Mouse (Mus musculus): ENCODE results near the gene Slc22a17.
A peak's percentile ranks its signal among the peaks of the same experiment; 100 is the strongest.
"Not testable (repeated sequence)": the region's sequence is repeated elsewhere in the genome, so short reads cannot be mapped to it uniquely, and the experiment has no call there.

Gene Slc22a17

GRCm38 (mm10) chr14:54912886-54913285 is at the start of gene Slc22a17:
Slc22a17 (minus strand) TSS chr14:54913132.
- peak; percentile 51 to 58 for DNase-seq

GRCm38 (mm10) chr14:54962714-54963113 is 49.8 kb upstream of the Slc22a17 start:
- no peak for DNase-seq

- no peak for DNase-seq
These were observed 48.6 kb upstream of the Slc22a17 start for GRCm38 (mm10) chr14:54961487-54961886.

DNA sequence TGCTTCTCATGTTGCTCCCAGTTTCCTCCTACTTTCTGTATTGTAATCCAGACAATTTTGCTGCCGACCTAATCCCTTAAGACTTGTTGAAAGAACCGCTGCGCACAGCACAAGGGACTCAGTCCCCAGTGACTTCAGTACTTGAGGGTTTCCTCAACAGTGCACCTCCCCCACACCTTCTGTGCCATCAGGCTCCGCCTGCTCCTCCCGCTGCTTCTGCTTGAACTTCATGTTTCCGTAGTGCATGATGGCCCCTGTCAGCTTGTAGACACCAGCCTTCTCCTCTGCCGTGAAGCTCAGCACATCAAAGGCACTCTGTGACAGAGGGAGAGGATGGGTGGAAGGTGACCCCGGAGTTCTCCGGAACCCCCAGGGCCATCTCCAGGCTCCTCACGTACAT is 47.8 kb upstream of the Slc22a17 start:
- peak; percentile 13 to 19 for DNase-seq

DNA sequence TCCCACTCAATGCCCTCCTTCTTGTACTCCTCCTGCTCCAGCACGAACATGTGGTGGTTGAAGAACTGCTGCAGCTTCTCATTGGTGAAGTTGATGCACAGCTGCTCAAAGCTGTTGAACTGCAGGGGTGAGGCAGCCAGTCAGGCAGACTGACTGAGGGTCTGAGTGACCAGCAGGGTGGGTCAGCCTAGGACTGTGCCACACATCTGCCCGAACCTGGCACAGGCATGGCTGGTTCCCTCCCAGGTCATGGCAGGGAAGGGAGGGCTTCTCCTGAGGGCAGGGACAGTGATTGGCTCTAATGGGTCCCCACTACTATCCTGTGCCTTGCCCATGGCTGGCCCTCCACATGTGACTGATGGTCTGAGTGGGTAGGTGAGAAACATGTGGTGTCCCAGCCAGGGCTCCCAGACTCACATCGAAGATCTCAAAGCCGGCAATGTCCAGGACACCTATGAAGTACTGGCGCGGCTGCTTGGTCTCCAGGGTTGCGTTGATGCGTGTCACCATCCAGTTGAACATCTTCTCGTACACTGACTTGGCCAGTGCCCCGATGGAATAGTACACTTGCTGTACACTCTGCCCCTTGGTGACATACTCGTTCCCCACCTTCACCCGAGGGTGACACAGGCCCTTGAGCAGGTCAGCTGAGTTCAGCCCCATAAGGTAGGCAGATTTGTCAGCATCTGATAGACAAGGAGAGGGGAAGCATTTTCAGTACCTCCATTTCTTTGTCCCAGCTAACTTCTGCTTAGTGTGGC is 47.1 kb upstream of the Slc22a17 start:
- not testable (repeated sequence) for DNase-seq

- DNase-seq = no peak
These were observed 46.3 kb upstream of the Slc22a17 start for GRCm38 (mm10) chr14:54959197-54959596.

DNA sequence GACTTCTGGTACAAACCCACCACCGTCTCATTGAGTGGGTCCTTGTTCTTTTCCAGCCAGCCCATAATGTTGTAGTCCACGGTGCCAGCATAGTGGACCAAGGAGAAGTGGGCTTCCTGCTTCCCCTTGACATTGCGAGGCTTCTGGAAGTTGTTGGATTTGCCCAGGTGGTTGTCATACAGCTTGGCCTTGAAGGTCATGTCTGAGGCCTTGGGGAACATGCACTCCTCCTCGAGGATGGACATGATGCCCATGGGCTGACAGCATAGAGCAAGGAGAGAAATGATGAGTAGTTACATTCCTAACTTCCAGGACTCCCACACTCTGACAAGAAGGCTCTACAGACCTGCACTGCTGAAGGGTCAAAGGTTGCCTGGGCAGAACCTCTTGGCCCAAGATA is 45.6 kb upstream of the Slc22a17 start:
- no peak for DNase-seq

DNA sequence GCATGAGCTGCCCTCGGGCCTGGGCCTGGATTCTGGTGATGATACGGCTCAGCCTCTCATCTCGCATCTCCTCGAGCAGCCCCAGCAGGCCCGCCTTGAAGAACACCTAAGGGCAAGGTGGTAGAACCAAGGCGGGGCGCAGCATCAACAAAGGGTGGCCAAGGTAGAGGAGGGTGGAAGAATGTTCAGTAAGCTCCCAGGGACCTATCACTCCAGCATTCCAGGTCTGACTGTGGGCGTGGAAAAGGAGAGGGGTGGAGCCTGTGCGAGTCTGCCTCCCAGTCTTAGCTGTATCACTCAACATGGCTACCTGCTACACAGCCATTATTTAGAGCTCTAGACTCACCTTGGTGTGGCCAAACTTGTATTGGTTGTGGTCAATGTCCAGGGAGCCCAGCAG is 43.6 kb upstream of the Slc22a17 start:
- no peak for DNase-seq

- no peak for DNase-seq
These were observed 42.5 kb upstream of the Slc22a17 start for GRCm38 (mm10) chr14:54955481-54955880.

- no peak for DNase-seq
These were observed 41.5 kb upstream of the Slc22a17 start for GRCm38 (mm10) chr14:54954474-54954873.

DNA sequence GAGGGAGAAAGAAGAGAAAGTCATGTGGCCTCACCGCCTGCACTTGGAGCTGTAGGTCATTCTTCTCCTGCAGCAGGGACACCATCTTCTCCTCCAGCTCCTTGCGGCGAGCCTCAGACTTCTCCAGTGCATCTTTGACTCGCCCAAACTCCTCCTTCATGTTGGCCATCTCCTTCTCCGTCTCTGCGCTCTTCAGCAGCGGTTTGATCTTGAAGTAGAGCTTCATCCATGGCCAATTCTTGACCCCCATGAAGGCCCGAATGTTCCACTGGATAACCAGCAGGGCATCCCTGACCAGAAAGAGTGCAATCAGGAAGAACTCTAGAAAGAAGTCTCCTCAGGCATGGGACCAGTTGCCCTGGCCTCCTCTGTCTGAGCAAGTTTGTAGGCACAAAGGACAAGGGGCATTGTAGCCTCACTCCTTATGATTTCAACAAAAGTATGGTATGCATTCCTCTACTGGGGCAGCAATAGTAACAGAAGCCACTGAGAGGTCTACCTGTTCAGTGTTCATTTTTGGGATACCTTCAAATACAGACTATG is 40.8 kb upstream of the Slc22a17 start:
- DNase-seq = no peak

GRCm38 (mm10) chr14:54951587-54951986 is 38.7 kb upstream of the Slc22a17 start:
- DNase-seq = no peak

GRCm38 (mm10) chr14:54950493-54950892 is 37.6 kb upstream of the Slc22a17 start:
- DNase-seq = no peak

DNA sequence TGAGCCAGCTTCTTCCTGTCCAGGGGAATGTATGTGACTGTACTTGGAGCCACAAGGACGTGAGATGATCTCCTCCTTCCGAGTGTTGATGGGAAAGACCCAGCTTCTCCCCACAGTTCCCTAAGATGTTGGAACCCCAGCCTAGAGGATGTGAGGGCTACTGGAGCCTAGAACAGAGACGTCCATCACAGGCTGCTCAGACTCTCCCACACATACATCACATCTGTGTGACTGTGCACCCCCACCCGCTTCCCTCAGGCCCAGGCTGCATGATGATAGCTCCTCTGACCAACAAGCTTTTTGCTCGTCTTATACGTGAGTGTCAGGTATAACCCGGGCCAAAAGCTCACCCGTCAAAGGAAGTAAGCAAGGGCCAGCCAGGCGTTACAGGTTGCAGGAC is 35.8 kb upstream of the Slc22a17 start:
- DNase-seq = no peak

- not testable (repeated sequence) for DNase-seq
These were observed 34.1 kb upstream of the Slc22a17 start for GRCm38 (mm10) chr14:54947008-54947407.

- no peak for DNase-seq
These were observed 33.2 kb upstream of the Slc22a17 start for GRCm38 (mm10) chr14:54945975-54946704.

DNA sequence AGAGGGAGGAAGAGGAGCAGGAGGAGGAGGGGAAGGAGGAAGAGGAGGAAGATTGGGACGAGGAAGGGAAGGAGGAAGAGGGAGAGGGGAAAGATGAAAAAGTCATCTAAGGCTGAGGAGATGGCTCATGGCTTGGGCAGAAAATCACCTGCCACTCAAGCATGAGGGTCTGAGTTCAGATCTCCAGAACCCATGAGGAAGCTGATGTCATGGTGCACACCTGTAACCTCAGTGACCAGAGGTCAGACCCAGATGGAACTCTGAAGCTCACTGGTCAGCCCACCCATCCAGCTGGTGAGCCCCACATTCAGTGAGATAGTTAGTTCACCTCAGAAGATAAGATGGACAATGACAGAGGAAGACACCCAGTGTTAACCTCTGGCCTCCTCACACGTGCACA is 32.0 kb upstream of the Slc22a17 start:
- no peak for DNase-seq

DNA sequence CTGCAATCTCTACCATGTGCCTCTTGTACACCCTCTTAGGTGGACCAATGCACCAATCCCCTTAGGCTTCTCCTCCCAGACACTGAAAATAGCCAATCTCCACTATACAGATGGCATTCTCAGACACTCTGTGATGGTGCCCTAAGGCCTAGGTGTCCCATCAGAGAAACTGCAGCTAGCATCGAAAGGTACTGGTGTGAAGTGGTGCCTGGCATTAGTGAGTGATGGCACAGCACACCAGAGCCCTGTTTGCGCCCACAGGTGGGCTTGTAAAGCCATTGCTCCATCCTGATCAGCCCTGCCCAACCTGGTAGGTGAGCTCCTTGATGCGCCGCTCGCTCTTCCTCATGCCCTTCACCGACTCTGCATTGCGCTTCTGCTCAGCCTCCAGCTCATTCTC is 31.0 kb upstream of the Slc22a17 start:
- DNase-seq = no peak

- no peak for DNase-seq
These were observed 29.5 kb upstream of the Slc22a17 start for GRCm38 (mm10) chr14:54942479-54942878.

- no peak for DNase-seq
These were observed 28.4 kb upstream of the Slc22a17 start for GRCm38 (mm10) chr14:54941024-54941978.

DNA sequence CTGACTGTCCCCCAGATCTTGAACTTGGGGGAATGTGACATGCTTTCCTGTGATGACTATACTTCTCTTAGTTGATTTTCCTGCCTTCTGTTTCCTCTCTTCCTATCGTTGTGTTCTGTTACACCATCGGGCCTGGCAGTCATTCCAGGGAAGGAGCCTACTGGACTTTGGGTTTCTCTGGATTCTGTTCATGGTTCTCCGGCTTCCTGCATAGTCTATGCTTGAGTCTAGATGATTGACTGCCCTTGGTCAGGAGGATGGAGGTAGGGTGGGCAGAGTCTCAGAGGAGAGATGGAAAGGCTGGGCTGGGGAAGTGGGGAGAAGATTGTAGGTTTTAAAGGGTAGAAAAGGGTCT is 27.2 kb upstream of the Slc22a17 start:
- DNase-seq = no peak

- peak; percentile 59 to 63 for DNase-seq
These were observed 26.7 kb upstream of the Slc22a17 start for GRCm38 (mm10) chr14:54939434-54940175.
